Mouse (Mus musculus) frontal cortex, adult 2 months (tissue): Measurements from ENCODE around the gene Lrguk. TPM values are rescaled to one million over a fixed set of nuclear protein-coding genes. Genes with fewer than 3 reads are reported as not detected.

Experiments used
- DNase-seq, 2 experiments: peaks; one replicate each; pipeline ENCODE4 v3.0.0; 2022; ENCODE audit warnings: low spot score in 1 of 2; ENCODE audit errors: extremely low spot score in 1 of 2
- polyA plus RNA-seq: library from polyadenylated mRNA; depleted of rRNA; stranded (reverse); fragments of >200 nt; gene quantifications from 2 replicates; pipeline ENCODE4 v1.2.3, GENCODE M21; 2012

Lrguk gene
- polyA plus RNA-seq, 1 experiment = 1.2 TPM

GRCm38 (mm10) chr6:34138366-34138765 lies 109.1 kb downstream of the Lrguk start:
- DNase-seq = no peak

- no peak for DNase-seq
These were observed 113.7 kb downstream of the Lrguk start for GRCm38 (mm10) chr6:34142931-34143330.

- DNase-seq = no peak
These were observed 116.8 kb downstream of the Lrguk start for GRCm38 (mm10) chr6:34146042-34146441.

- DNase-seq = no peak
These were observed 118.8 kb downstream of the Lrguk start for GRCm38 (mm10) chr6:34148021-34148420.

GRCm38 (mm10) chr6:34148639-34149038 lies 119.4 kb downstream of the Lrguk start:
- DNase-seq = no peak

GRCm38 (mm10) chr6:34149066-34149465 lies 119.8 kb downstream of the Lrguk start:
- DNase-seq = no peak

- DNase-seq = no peak
These were observed 120.6 kb downstream of the Lrguk start for GRCm38 (mm10) chr6:34149821-34150220.

GRCm38 (mm10) chr6:34153069-34154052 lies 124.1 kb downstream of the Lrguk start:
- no peak for DNase-seq

GRCm38 (mm10) chr6:34154202-34154601 lies 125.0 kb downstream of the Lrguk start:
- peak; percentile 75 to 84 for DNase-seq

GRCm38 (mm10) chr6:34155137-34155804 lies 126.0 kb downstream of the Lrguk start:
- DNase-seq = no peak

GRCm38 (mm10) chr6:34156057-34156456 lies 126.8 kb downstream of the Lrguk start:
- DNase-seq = no peak

GRCm38 (mm10) chr6:34156841-34157748 lies 127.8 kb downstream of the Lrguk start:
- no peak for DNase-seq

GRCm38 (mm10) chr6:34159998-34160815 lies 131.0 kb downstream of the Lrguk start:
- no peak for DNase-seq

GRCm38 (mm10) chr6:34160816-34161310 lies 131.6 kb downstream of the Lrguk start:
- no peak for DNase-seq

- DNase-seq = no peak
These were observed 132.3 kb downstream of the Lrguk start for GRCm38 (mm10) chr6:34161511-34161910.

GRCm38 (mm10) chr6:34162607-34163006 lies 133.4 kb downstream of the Lrguk start:
- no peak for DNase-seq

- DNase-seq = no peak
These were observed 133.8 kb downstream of the Lrguk start for GRCm38 (mm10) chr6:34163014-34163413.

- DNase-seq = no peak
These were observed 139.6 kb downstream of the Lrguk start for GRCm38 (mm10) chr6:34168834-34169233.

- DNase-seq = no peak
These were observed 141.7 kb downstream of the Lrguk start for GRCm38 (mm10) chr6:34170844-34171494.
